Mouse (Mus musculus) forebrain, embryonic 16.5 days (tissue): ENCODE measurements around the gene Ganc. TPM values are rescaled to one million over a fixed set of nuclear protein-coding genes. Genes with fewer than 3 reads are reported as not detected.

Source experiments
- ATAC-seq: fragments of 200-750 bp; cut with Nextera tagmentation; 2 replicates; pipeline ENCODE4 v1.8.0; 2017; ENCODE audit warnings: mild to moderate bottlenecking, moderate library complexity
- H3K27ac ChIP-seq: fragments of 300-500 bp; sonication (generic); 2 replicates; pipeline ENCODE4 v1.5.1; 2014; ENCODE audit warnings: low read length, control low read depth
- H3K27me3 ChIP-seq: fragments of 300-500 bp; sonication (generic); replicated peaks from 2 replicates; pipeline ENCODE4 v1.6.1; 2014; ENCODE audit warnings: low read length; ENCODE audit not compliant: control insufficient read depth, insufficient read depth
- H3K36me3 ChIP-seq: fragments of 300-500 bp; sonication (generic); 2 replicates; pipeline ENCODE4 v1.6.1; 2014; ENCODE audit not compliant: control insufficient read depth, insufficient read depth
- H3K4me1 ChIP-seq: fragments of 300-500 bp; sonication (generic); replicated peaks from 2 replicates; pipeline ENCODE4 v1.6.1; 2014; ENCODE audit warnings: low read length; ENCODE audit not compliant: control insufficient read depth, insufficient read depth
- H3K4me2 ChIP-seq: fragments of 300-500 bp; sonication (generic); 2 replicates; pipeline ENCODE4 v1.6.1; 2014; ENCODE audit warnings: mild to moderate bottlenecking, low read length, control low read depth
- H3K4me3 ChIP-seq: fragments of 300-500 bp; sonication (generic); replicated peaks from 2 replicates; pipeline ENCODE4 v1.5.1; 2014; ENCODE audit warnings: mild to moderate bottlenecking, low read length, control low read depth
- H3K9ac ChIP-seq: fragments of 300-500 bp; sonication (generic); replicated peaks from 2 replicates; pipeline ENCODE4 v1.6.1; 2014; ENCODE audit warnings: low read depth, low read length, control low read depth
- H3K9me3 ChIP-seq: fragments of 300-500 bp; sonication (generic); 2 replicates; pipeline ENCODE4 v1.6.1; 2016; ENCODE audit warnings: low read length; ENCODE audit not compliant: control insufficient read depth
- WGBS: fragments of 180-500 bp; shearing (Covaris S2); extraction: QIAGEN DNeasy Blood & Tissue Kit; methylation state at CpG from one replicate; pipeline ENCODE4 v1.1.7; 2014; 5-methylcytosine and 5-hydroxymethylcytosine counted together
- polyA plus RNA-seq: library from polyadenylated mRNA; unstranded; fragments of >200 nt; fragmentation: Nextera tagmentation; extraction: Ambion mirVana; gene quantifications from 2 replicates; pipeline ENCODE4 v1.2.1, GENCODE M21; 2015

Ganc gene
- polyA plus RNA-seq, 1 experiment from 2014 or later, result 8.3 TPM

GRCm38 (mm10) chr2:120482506-120483389 is 79.1 kb downstream of the Ganc start:
- no peaks in the 10 kb centered on the region for H3K36me3 ChIP-seq
- H3K4me2 ChIP-seq, result no peak overlapping the region
- WGBS, result 71% methylated on average over 8 of the region's 8 CpGs
- no peak overlapping the region for H3K9ac ChIP-seq
- H3K4me3 ChIP-seq, result no peak overlapping the region
- no peaks in the 10 kb centered on the region for H3K4me1 ChIP-seq
- no peak overlapping the region for H3K27ac ChIP-seq
- ATAC-seq, result no peak
- no peaks in the 10 kb centered on the region for H3K27me3 ChIP-seq
- H3K9me3 ChIP-seq, result no peaks in the 10 kb centered on the region

GRCm38 (mm10) chr2:120484241-120484640 is 80.5 kb downstream of the Ganc start:
- H3K9ac ChIP-seq, result no peak overlapping the region
- H3K4me1 ChIP-seq, result no peaks in the 10 kb centered on the region
- no peaks in the 10 kb centered on the region for H3K9me3 ChIP-seq
- H3K4me3 ChIP-seq, result no peak overlapping the region
- H3K36me3 ChIP-seq, result no peaks in the 10 kb centered on the region
- no peak overlapping the region for H3K4me2 ChIP-seq
- no peak for ATAC-seq
- H3K27ac ChIP-seq, result no peak overlapping the region
- H3K27me3 ChIP-seq, result no peaks in the 10 kb centered on the region
- 94% methylated on average over 3 of the region's 3 CpGs for WGBS

- WGBS, result 72% methylated on average over 4 of the region's 4 CpGs
- Histone ChIP-seq H3K9ac (no peak overlapping the region), H3K36me3 (no peaks in the 10 kb centered on the region), H3K4me3 (no peak overlapping the region), H3K27me3 (no peaks in the 10 kb centered on the region), H3K9me3 (no peaks in the 10 kb centered on the region), H3K4me1 (0 out of 2 replicates have a peak, but pooled peaks cover 2% of the 10 kb centered on the region), H3K27ac (no peak overlapping the region), H3K4me2 (no peak overlapping the region)
- ATAC-seq, result no peak
These were observed 89.6 kb downstream of the Ganc start for GRCm38 (mm10) chr2:120493254-120493653.

- ATAC-seq, result no peak; the same call in 1 of the 2 replicates
- Histone ChIP-seq H3K9me3 (no peaks in the 10 kb centered on the region), H3K9ac (no peak overlapping the region), H3K27me3 (no peaks in the 10 kb centered on the region), H3K4me2 (no peak overlapping the region), H3K27ac (no peak overlapping the region), H3K4me1 (0 out of 2 replicates have a peak, but pooled peaks cover 2% of the 10 kb centered on the region), H3K36me3 (no peaks in the 10 kb centered on the region), H3K4me3 (no peak overlapping the region)
- 77% methylated on average over 3 of the region's 3 CpGs for WGBS
These were observed 92.8 kb downstream of the Ganc start for GRCm38 (mm10) chr2:120496511-120496910.

GRCm38 (mm10) chr2:120499971-120500471 is 96.3 kb downstream of the Ganc start:
- Histone ChIP-seq H3K4me2 (no peak overlapping the region), H3K36me3 (0 out of 2 replicates have a peak, but pooled peaks cover 3% of the 10 kb centered on the region), H3K4me3 (no peak overlapping the region), H3K27ac (no peak overlapping the region), H3K27me3 (no peaks in the 10 kb centered on the region), H3K9me3 (no peaks in the 10 kb centered on the region), H3K4me1 (0 out of 2 replicates have a peak, but pooled peaks cover 2% of the 10 kb centered on the region), H3K9ac (no peak overlapping the region)
- WGBS, result 82% methylated on average over 6 of the region's 6 CpGs
- ATAC-seq, result no peak

- H3K9ac ChIP-seq, result no peak overlapping the region
- H3K4me1 ChIP-seq, result 0 out of 2 replicates have a peak, but pooled peaks cover 2% of the 10 kb centered on the region
- H3K4me2 ChIP-seq, result no peak overlapping the region
- H3K27ac ChIP-seq, result no peak overlapping the region
- no peaks in the 10 kb centered on the region for H3K27me3 ChIP-seq
- 0 out of 2 replicates have a peak, but pooled peaks cover 4% of the 10 kb centered on the region for H3K9me3 ChIP-seq
- no peak overlapping the region for H3K4me3 ChIP-seq
- WGBS, result 37% methylated on average over 17 of the region's 17 CpGs
- H3K36me3 ChIP-seq, result peaks cover 11% of the 10 kb centered on the region
- no peak for ATAC-seq
These were observed 97.6 kb downstream of the Ganc start for GRCm38 (mm10) chr2:120501136-120501918.

- Histone ChIP-seq H3K27me3 (no peaks in the 10 kb centered on the region), H3K9me3 (0 out of 2 replicates have a peak, but pooled peaks cover 4% of the 10 kb centered on the region), H3K4me1 (no peaks in the 10 kb centered on the region), H3K4me3 (no peak overlapping the region), H3K27ac (no peak overlapping the region), H3K9ac (no peak overlapping the region), H3K36me3 (peaks cover 11% of the 10 kb centered on the region), H3K4me2 (no peak overlapping the region)
- no peak for ATAC-seq
- 76% methylated on average over 13 of the region's 13 CpGs for WGBS
These were observed 98.4 kb downstream of the Ganc start for GRCm38 (mm10) chr2:120501931-120502604.

- ATAC-seq, result no peak
- H3K4me1 ChIP-seq, result no peaks in the 10 kb centered on the region
- no peak overlapping the region for H3K27ac ChIP-seq
- WGBS, result 64% methylated on average over 3 of the region's 3 CpGs
- no peaks in the 10 kb centered on the region for H3K27me3 ChIP-seq
- 0 out of 2 replicates have a peak, but pooled peaks cover 4% of the 10 kb centered on the region for H3K9me3 ChIP-seq
- peaks cover 11% of the 10 kb centered on the region for H3K36me3 ChIP-seq
- no peak overlapping the region for H3K9ac ChIP-seq
- no peak overlapping the region for H3K4me2 ChIP-seq
- H3K4me3 ChIP-seq, result no peak overlapping the region
These were observed 98.9 kb downstream of the Ganc start for GRCm38 (mm10) chr2:120502605-120502990.
